Mouse (Mus musculus): ENCODE data around the gene Ogdh. TPM values are rescaled to one million over a fixed set of nuclear protein-coding genes. Genes with fewer than 3 reads are reported as not detected.

Gene Ogdh
- total and polyA plus RNA-seq, 3 experiments, result 91.8 to 118 (median 94.9) TPM

DNA sequence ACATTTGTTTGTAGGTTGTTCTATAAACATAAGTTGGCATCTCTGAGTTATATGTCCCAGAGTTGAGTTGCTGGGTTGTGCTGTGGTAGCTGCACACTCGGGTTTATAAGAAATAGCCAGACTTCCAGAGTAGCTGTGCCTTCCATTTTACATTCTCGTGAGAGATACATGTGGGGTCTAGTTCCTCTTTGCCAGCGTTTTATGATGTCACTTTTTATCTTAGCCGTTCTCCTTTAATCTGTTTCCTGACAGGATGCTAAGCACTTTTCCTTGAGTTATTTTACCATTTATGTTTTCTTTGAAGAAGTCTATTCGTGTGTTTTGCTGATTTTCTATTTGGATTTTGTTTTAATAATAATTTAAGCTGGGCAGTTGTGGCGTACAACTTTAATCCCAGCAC, 101.4 kb downstream of the Ogdh start:
- peaks cover 35% of the 10 kb centered on the region for H3K79me2 ChIP-seq (ENCODE audit: control insufficient read depth, insufficient read depth, low read length, poor library complexity)
- peak; percentile 88 for DNase-seq (ENCODE audit: low read depth, low spot score)
- no peak overlapping the region for H3K4me3 ChIP-seq (ENCODE audit: control insufficient read depth in 1 of 2, insufficient read depth in 1 of 2, low read depth in 2 of 2, low read length in 2 of 2)
- H3K27ac ChIP-seq (ENCODE audit: control insufficient read depth, low read depth, low read length), result peak overlapping the region; percentile 90
- peak overlapping the region; percentile 57 for H3K9ac ChIP-seq (ENCODE audit: control insufficient read depth, low read depth, low read length, poor library complexity, severe bottlenecking)
- TF ChIP-seq GATA1 (IDR thresholded peaks at IDR 0.05; ENCODE audit: low read depth, low read length) (peak; percentile 97), KAT2A (conservative IDR thresholded peaks at IDR 0.05; ENCODE audit: low read depth, low read length) (no peak), TAL1 (IDR thresholded peaks at IDR 0.05; ENCODE audit: low read length) (peak; percentile 69), RCOR1 (IDR thresholded peaks at IDR 0.05; ENCODE audit: low read depth, low read length) (peak; percentile 71), MEF2A (IDR thresholded peaks at IDR 0.05; ENCODE audit: extremely low read depth, insufficient replicate concordance, low read depth, low read length, poor library complexity, severe bottlenecking) (no peak), ZNF384 (IDR thresholded peaks at IDR 0.05; ENCODE audit: low read depth, low read length) (no peak), SIN3A (IDR thresholded peaks at IDR 0.05; ENCODE audit: low read length) (peak; percentile 78), POLR2A (IDR thresholded peaks at IDR 0.05; ENCODE audit: control insufficient read depth in 1 of 2, insufficient read depth in 1 of 2, low read depth in 1 of 2, low read length in 2 of 2, poor library complexity in 1 of 2) (peak in 1 of 2 experiments; percentile 44; a peak in 1 of 4 replicates), MAFK (IDR thresholded peaks at IDR 0.05; ENCODE audit: borderline replicate concordance, low read depth, low read length) (no peak), ETS1 (IDR thresholded peaks at IDR 0.05; ENCODE audit: low read depth, low read length) (peak; percentile 94), USF1 (IDR thresholded peaks at IDR 0.05; ENCODE audit: low read depth, low read length) (no peak), MYC (IDR thresholded peaks at IDR 0.05; ENCODE audit: low read depth, low read length) (peak; percentile 93; the same call in 1 of the 2 replicates), ELF1 (IDR thresholded peaks at IDR 0.05; ENCODE audit: low read depth, low read length) (no peak), JUND (IDR thresholded peaks at IDR 0.05; ENCODE audit: low read depth, low read length) (peak; percentile 50; the same call in 1 of the 2 replicates), GABPA (IDR thresholded peaks at IDR 0.05; ENCODE audit: low read depth, low read length) (no peak), POLR2AphosphoS2 (IDR thresholded peaks at IDR 0.05; ENCODE audit: low read length) (no peak), CTCF (IDR thresholded peaks at IDR 0.05 in 2 of 3, conservative IDR thresholded peaks at IDR 0.05 in 1 of 3; ENCODE audit: control insufficient read depth in 1 of 3, insufficient read depth in 1 of 3, low read depth in 2 of 3, low read length in 3 of 3, poor library complexity in 1 of 3, severe bottlenecking in 1 of 3) (no peak), CHD2 (IDR thresholded peaks at IDR 0.05; ENCODE audit: low read length) (peak; percentile 21; the same call in 1 of the 2 replicates), TCF12 (IDR thresholded peaks at IDR 0.05; ENCODE audit: low read depth, low read length) (peak; percentile 79), EP300 (IDR thresholded peaks at IDR 0.05; ENCODE audit: low read depth in 1 of 2, low read length in 2 of 2) (peak; percentile 84 to 87), TBP (IDR thresholded peaks at IDR 0.05; ENCODE audit: low read depth, low read length) (0 out of 2 replicates have a peak, but pooled peaks have one; percentile 56), MAZ (IDR thresholded peaks at IDR 0.05; ENCODE audit: low read depth, low read length) (0 out of 2 replicates have a peak, but pooled peaks have one; percentile 4), MAX (IDR thresholded peaks at IDR 0.05; ENCODE audit: low read length) (0 out of 2 replicates have a peak, but pooled peaks have one; percentile 40), MXI1 (IDR thresholded peaks at IDR 0.05; ENCODE audit: low read depth, low read length) (peak; percentile 67)
- peaks cover 10 to 28% of the 10 kb centered on the region in 2 experiments for H3K4me1 ChIP-seq (ENCODE audit: control insufficient read depth in 1 of 2, insufficient read depth in 2 of 2, low read length in 2 of 2)
- peaks cover 0 to 32% of the 10 kb centered on the region in 2 experiments; a peak in 2 of 4 replicates for H3K36me3 ChIP-seq (ENCODE audit: control insufficient read depth in 1 of 2, insufficient read depth in 2 of 2, low read length in 2 of 2)
- no peaks in the 10 kb centered on the region for H3K27me3 ChIP-seq (ENCODE audit: control insufficient read depth in 1 of 2, insufficient read depth in 2 of 2, low read length in 2 of 2)
- H3K9me3 ChIP-seq (replicated peaks; ENCODE audit: insufficient read depth, low read length), result no peaks in the 10 kb centered on the region
